Mouse (Mus musculus) thymus, postnatal 4 days (tissue): ENCODE results near the gene Asic2.

Experiments used
- DNase-seq: peaks from one replicate; pipeline ENCODE4 v3.0.0; 2021

The Asic2 gene

DNA sequence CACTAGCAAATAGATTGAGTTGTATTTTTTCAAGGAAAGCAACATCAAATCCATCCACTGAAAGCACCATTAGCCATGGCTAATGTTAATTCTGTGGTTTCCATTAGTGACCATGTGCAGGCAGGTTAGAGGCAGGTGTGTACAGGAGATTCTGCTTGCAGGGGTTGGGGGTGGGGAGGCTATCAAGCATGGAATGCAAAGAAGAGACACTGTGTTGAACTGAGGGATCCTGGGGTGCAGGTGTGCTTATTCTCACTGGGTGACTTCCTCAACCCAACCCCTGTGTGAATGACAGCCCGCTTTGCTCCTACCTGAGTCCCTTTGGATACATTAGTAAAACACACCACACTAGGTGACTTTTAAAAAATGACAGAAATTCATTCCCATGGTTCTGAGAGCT is 20.2 kb downstream of the Asic2 start:
- no peak for DNase-seq

DNA sequence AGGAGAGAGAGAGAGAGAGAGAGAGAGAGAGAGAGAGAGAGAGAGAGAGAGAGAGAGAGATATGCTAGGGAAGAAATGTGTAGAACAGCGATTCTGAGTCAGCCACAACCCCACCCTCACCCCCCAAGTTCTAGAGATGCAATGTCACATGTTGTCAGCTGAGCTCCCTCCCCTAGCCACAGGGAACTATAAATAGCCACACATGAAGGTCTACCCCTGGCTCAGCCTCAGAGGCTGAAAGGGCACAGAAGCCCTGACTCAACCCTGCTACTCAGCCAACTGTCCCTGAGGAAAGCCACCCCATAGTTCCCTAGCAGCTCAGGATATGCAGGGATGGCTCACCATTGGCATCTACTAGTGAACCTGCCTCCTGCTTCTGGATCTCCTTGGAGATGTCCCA is 26.1 kb downstream of the Asic2 start:
- DNase-seq, result no peak

DNA sequence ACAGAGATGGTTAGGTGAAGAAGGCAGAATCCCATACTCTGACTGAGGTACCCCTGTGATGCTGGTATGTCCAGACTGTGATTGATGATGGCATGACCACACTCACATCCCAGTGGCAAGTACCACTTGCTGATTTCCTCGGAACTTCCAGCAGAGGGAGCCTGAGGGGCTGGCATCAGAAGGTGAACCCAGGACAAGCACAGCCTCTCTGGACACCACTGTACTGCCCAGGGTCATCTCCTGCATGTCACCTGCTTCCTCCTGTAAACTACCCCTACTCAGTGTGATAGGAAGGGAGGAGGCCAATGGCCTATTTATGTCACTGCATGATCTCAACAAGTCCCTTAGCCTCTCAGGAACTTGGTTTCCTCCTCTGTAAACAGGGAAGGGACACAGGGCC is 27.3 kb downstream of the Asic2 start:
- peak; percentile 9 for DNase-seq

DNA sequence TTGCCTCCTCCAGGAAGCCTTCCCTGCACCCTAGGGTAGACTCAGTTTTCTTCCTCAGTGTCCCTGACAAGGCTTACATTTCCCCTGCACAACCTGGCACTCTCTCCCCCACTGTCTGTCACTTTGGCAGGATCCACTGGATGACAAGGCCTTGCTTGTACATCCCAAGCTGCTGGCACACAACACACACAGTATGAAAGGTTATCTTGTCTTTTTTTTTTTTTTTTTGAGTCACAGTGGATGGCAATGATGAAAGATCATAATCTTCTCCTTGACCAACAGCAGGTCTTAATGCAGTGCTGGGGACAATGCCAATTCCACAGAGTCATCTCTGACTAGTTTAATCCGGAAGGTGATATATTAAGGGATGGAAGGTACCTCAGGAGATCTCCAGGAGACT is 30.7 kb downstream of the Asic2 start:
- DNase-seq, result no peak

DNA sequence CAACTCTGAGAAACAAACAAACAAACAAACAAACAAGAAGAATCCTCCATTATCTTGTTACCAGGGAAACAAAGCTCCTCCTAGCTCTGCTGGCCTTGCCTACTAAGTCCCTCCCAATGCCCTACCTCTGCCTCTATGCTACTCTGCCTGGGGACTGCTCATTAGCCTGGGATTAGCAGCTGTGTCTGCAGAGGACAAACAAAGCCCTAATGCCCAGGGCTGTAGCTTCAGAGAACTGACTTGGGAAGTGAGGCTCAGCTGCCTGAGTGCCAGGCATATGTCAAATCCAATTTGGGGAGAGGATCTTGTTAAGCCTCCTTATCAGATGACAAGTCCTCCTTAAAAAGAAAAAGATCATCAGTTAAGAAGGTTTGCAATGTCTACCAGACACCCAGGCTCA is 41.9 kb downstream of the Asic2 start:
- no peak for DNase-seq

DNA sequence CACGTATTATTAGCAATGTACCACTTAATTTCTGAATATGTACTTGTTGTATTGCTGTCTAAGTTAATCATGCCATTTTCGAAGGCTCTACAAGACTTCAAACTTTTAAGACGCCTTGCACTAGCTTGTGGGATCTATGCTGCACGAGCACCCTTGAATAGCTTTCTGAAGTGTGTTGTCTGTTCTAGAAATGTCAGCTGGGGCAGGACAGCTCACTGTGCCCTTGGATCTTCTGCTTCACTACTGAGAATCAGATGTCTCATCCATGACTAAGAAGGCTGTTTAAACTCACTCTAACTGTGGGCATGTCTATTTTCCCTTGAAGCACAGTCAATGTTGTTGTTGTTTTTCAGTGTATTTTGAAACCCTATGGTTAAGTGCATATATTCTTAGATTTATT is 44.6 kb downstream of the Asic2 start:
- no peak for DNase-seq

DNA sequence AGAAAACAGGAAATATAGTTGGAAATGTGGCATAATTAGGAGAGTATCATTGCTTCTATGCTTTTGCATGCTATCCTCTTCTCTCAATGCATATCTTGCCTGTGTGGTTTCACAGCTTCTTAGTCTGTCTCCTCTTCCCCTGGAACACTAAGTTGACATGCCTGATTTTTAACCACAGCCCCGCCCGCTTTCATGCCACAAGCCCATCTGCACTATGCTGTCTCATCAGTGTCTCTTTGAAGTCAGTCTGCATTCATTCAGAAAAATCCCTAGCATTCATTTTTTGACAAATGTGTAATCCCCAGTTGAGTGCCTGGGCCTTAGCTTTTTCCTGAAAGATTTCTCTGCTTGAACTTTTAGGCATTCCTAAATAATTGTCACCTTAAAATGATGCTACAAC is 45.2 kb downstream of the Asic2 start:
- DNase-seq, result peak; percentile 12

DNA sequence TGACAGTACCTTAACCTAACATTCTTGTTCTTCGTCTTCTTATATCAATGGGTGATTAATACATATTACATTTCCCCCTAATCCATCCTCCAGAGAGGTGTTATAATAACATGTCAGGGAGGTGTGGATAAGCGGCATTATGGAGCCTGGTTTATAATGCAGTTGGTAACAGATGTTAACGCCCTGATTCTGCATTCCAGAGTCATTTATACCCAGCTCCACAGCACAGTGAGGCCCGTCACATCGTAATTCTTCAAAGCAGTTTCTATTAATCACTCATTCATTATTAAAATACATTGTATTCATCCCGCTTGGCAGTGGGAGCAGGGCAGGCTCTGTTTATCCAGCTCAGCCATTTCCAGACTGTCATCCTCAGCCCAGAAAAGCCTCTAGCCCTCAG is 52.8 kb downstream of the Asic2 start:
- no peak for DNase-seq

DNA sequence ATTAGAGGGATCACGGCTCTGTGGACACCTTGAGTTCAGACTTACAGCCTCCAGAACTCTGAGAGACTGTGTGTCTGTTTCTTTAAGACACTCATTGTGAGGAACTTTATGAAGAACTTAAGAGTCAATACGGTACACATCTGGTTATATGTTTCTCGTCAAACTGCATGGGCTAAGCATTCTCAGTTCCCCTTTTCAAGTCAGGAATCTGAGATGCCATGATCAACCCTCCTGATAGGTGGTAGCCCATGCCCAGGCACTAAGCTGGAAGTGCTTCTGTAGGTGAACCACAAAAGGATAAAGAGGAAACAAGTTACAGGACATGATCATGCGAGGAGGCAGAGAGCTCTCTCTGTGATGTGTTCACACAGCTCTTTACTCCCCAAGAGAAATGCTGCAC is 55.2 kb downstream of the Asic2 start:
- no peak for DNase-seq

DNA sequence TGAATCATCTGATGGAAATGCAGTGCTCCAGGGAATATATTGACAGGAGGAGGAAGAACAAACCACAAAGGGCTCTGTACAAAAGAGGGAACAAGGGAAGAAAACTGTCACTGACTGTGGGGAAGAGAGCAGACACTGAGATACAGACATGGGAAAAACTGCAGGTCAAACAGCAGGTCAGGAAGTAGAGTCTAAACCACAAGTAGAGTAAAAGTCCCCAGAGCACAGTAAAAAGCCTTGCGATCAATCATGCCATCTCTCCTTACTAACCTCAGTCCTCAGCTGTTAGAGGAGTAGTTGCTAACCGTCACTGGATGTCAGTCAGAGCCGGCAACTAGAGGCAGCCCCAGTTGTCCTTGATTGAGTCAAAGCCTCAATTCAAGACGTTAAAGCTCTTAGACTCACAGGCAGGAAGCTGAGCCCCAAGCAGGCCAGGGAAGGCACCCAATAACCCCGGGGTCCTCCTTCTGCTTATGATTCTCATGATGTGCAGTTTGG is 58.8 kb downstream of the Asic2 start:
- DNase-seq, result peak; percentile 12

DNA sequence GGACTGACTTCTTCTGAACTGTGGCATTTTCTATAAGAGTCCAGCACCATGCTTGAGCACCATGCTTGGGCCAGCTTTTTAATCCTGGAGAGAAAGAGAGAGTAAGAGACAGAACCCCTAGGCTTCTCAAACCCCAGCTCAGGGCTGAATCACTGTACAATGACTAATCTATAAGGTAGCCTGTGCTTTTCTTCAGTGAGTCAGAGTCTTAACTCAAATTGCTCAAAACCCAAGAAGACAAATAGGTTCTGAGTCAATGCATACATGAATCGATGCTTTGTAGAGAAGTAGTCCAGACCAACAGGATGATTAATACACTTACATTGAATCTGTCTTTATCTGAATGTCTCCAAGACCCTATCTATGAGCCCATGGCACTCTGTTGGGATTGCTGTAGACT is 59.5 kb downstream of the Asic2 start:
- DNase-seq, result no peak

DNA sequence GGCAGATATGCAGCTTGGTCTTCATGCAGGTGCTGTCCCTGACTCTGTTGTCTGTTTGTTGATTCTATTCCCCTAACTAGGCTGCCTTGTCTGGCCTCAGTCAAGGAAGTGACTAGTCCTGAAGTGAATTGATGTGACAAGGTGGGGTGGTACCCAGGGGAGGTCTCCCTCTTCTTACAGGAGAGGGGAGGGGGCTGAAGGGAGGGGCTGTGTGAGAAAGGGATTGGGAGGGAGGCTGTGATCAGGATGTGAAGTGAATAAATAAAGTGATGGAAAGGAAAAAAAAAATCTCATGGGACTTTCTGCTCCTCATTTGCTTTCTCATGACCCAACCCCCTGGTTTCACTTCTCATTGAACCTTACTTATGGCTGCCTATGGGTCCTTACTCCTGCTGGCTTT is 65.9 kb downstream of the Asic2 start:
- DNase-seq, result no peak

DNA sequence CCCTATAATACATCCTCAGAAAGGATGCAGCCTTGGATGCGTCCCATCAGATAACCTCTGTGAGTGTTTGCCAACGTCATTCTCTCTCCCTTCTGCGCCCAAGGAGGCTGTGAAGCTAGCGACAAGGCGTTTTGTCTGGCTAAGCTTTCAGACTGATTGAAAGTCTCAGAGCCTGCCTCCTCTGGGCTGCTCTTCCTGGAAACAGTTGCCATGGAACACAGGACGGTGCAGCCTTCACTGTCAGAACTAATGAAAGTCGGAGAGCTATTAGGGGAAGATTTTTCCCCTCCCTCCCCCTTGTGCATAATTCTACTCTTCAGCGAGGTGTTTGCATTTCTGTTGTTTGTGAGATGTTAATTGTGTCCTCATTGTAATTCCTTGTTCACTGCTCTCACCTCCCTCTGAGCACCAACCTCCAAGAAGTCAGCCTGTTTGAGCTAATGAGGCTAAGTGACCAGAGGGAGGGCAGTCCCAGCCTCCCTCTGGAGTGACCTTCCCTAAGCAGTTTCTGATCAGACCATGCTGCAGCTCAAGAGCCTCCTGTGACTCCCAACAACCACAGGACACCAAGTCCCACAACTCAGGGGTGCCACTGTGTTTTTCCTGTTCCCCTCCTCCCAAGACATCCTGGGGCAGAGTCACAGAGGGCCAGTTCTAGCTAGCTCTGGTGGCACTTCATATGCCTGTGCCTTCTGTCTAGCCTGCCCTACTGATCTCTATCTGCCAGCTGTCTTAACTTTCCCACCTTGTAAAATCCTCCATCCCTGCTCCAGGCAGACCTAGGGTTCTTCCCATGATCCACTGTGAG is 70.5 kb downstream of the Asic2 start:
- DNase-seq, result no peak

DNA sequence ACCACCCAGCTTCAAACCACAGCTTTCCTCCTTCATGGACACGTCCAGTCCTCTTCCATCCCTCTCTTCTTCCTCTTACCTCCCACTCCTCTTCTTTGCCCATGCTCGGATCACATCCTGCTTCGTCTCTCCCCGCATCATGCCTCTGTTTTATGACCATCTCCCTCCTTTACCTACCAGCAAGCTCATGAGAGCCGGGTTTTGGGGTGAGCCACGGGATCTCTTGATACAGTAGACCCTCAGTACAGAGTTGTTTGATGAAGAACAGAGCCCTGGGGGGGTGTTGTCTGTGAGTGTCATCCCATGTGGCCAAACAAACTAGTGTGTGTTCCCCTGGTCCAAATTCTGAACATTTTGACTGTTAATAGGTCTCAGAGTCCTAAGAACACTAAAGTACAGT is 71.7 kb downstream of the Asic2 start:
- no peak for DNase-seq

DNA sequence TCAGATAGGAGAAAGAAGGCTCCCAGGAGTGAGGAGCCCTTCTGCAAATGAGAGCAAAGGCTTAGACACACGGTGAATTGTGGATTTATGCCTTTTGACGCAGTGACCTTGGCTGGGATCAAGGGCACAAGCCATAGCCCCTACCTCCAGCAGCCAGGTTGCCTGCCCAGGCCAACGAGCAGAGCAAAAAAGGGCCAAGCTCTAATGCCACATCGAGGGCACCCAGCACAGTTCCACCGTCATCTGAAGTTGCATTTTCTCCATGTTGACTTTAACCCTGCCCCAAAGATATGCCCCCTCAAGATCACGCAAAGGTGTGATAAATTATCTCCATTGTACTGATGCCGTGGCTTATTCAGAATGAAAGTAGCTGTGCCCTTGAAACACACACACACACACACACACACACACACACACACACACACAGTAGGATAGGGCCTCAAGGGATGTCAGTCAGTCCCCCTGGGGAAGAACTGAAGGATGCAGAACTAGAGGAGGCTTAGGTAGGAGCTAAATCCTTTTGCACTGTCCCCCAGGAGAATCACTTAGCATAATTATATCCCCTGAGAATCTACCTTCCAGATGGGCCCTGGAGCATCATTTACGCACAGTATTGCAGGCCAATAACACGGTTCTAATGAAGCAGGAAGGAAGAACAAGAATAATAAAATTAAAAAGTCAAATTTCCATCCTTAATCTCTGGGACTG is 96.6 kb downstream of the Asic2 start:
- DNase-seq, result no peak

DNA sequence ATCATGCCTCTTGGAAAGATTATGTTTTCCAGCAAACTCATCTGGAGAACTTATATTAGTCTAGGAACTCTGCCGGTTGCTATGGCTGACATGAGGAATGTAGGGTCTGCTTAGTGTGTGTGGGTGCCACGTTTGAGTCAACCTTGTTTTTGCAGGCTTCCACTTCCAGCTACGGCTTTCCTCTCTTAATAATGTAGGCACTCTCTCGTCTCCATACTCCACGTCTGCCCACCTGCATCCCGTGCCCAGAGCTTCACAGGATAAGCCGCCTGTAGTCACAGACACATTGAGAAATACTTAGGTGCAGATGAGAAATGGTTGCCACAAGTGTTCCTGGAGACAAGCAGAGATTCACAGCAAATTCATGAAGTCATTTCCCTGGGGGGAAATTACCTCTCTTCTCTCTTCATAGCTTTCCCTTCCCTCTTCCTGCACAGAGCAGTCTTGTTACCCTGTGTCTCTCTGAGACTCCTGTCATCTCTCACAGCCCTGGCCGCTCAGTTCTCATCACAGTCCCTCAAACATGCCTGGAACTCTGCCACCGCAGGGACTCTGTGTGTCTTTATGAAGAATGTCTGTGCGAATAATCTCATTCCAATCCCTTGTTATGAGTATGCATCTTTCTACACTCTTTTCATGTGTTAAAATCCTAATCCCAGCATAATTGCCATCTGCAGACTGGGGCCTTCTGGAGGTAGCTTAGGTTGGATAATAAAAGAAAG is 102.4 kb downstream of the Asic2 start:
- DNase-seq, result no peak

DNA sequence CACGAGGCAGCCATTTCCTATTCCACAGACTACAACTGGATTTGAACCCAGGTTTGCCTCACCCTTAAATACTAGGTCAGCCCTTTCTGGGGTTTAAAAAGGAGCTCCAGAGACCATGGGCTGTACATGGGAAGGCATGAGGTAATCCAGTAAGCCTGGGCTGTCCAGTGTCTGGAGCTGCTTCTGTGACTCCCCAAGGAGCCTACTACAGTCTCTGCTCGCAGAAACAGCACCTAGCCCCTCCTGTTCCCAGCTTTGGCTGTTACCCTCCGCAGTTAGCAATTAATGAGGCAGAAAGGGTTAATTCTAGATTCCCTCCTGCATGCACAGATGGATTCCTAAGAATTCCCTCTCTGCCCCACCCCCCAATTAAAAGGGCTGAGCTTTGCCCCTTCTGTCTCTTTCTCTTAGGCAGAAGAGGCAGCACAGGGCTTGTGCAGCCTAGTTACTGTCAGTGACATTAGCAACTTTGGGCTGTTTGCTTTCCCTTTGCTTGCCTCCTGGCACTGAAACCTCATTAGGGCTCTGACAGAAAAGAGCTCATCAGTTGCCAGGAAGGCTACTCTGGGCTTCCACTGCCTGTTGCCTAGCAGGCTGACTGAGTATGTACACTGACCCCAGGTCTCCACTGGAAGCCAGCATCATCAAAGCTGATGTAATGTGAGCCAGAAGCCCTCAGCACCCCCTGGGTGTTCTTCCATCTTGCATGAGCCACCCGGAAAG is 107.8 kb downstream of the Asic2 start, which contains the start of gene 5530401A14Rik:
5530401A14Rik (plus strand) TSS at position 424 of the 723 bp plus-strand sequence.
- no peak for DNase-seq

DNA sequence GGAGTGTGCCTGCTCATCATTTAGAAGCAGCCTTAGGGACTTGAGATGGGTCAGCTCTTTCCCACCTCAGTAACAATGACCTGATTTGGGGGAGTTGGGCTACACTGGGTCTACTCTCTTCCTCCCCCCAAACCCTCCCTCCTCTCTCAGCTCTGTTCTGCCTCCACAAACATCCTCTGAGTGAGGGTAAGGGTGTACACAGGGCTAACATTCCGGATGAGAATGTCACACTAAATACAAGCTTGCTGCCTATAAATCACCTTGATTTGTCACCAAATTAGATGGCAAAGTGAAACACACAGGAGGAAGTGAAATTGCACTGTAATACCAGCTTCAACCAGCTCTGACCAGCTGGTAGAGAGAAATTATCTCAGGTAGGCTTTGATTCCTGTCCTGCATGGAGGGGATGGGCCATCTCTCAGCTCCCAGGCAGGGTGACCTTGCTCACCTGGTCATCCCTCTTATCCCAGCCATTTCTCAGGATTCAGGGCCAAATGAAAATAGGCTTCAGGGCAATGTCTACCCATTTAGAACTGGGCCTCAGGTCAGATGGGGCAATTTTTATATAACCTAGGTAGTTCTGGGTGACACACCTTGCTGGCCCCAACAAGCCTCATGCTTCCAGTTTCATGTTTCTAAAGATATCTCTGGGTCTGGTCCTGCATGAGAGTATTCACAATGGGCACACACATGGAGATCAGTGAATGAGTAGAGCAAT is 120.3 kb downstream of the Asic2 start:
- DNase-seq, result no peak

DNA sequence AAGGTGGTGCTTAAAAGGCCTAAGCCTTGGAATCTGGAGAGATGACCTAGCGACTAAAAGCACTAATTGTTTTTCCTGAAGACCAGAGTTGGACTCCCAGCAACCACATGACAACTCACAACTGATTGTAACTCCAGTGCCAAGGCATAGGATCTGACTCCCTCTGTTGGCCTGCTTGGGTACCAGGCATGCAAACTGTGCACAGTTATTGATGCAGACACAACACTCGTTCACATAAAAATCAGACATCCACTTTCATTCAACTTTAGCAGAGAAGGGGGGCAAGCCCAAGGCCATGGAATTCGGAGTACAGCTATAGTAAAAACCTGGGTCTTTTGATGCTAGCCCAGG is 122.6 kb downstream of the Asic2 start:
- DNase-seq, result no peak

DNA sequence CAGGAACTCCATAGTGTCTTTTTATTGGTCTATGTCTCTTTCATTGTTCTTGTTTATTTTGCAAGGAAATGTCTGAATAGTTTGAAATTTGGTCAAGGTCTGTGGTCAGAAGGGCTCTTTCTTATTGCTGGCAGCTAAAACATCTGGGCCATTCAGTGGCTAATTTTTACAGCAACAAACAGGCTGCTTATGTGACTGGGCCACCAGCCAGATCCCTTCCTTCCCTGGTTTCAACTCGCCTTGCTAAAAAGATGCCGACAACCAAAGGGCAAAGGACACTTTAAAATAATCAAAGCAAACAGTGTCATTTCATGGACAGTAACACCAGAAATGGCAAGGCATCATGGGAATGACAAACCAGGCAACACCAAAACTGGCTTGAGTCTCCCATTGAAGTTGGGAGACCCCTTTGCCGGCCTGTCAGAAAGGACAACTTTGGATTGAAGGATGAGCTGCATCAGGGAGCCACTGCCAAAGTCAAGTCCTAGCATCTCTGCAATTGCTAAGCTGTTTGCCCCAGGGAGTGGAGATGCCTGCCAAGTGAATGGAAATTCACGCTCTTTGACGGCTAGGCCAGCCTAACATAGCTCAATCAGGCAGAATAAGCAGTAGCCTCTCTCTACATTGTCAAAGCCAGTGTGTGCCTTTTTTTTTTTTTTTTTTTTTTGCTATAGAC is 123.1 kb downstream of the Asic2 start:
- DNase-seq, result no peak

DNA sequence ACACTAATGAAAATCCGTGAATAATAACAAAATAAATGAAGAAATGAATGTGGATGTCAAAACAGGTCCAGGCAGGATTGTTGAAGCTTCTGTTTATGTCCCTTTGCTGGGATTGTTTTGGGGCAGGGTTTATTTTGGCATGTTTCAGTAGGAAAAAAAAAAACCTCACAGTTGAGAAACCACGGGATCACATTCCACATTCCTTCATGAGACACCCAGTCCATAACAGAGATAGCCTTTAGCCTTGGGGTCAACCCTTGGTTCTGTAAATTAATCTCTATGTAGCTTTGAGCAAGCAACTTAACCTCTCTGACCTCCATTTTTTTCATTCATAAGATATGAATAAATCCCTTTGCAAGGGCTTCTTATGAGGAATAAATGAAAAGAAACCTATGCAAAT is 127.3 kb downstream of the Asic2 start:
- DNase-seq, result no peak

DNA sequence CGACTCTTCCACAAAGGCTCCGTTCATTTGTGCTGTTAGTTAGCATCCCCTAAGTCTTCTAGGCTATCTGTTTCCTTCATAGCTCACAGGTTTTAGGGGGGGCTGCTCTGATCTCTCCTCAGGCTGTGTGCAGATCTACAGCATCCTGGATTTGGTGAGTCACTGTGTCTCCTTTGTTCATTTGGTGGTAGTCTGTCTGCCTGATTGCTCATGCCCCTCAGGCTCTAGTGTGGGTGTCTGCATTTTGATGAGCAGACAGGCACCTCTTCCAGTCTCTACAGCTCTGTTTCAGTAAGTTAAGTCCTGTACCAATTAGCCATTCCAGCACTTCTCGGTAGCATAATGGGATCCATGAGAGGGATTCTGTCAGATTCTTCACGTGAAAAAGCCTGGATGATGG is 129.8 kb downstream of the Asic2 start:
- DNase-seq, result no peak
